Mouse (Mus musculus) intestine, embryonic 15.5 days (tissue): ENCODE results near the gene Hivep3. TPM values are rescaled to one million over a fixed set of nuclear protein-coding genes. Genes with fewer than 3 reads are reported as not detected.

Source experiments
- ATAC-seq: fragments of 200-750 bp; cut with Nextera tagmentation; 2 replicates; pipeline ENCODE4 v1.8.0; 2017; ENCODE audit warnings: moderate TSS enrichment, moderate library complexity
- H3K27ac ChIP-seq: fragments of 300-500 bp; sonication (generic); 2 replicates; pipeline ENCODE4 v1.5.1; 2015; ENCODE audit warnings: mild to moderate bottlenecking, inconsistent platforms
- H3K27me3 ChIP-seq: fragments of 300-500 bp; sonication (generic); replicated peaks from 2 replicates; pipeline ENCODE4 v1.6.1; 2015; ENCODE audit warnings: inconsistent platforms
- H3K36me3 ChIP-seq: fragments of 300-500 bp; sonication (generic); 2 replicates; pipeline ENCODE4 v1.6.1; 2015; ENCODE audit warnings: inconsistent platforms
- H3K4me1 ChIP-seq: fragments of 300-500 bp; sonication (generic); replicated peaks from 2 replicates; pipeline ENCODE4 v1.6.1; 2015; ENCODE audit warnings: inconsistent platforms
- H3K4me2 ChIP-seq: fragments of 300-500 bp; sonication (generic); replicated peaks from 2 replicates; pipeline ENCODE4 v1.6.1; 2015; ENCODE audit warnings: mild to moderate bottlenecking, inconsistent platforms
- H3K4me3 ChIP-seq: fragments of 300-500 bp; sonication (generic); replicated peaks from 2 replicates; pipeline ENCODE4 v1.5.1; 2015; ENCODE audit warnings: inconsistent platforms
- H3K9ac ChIP-seq: fragments of 300-500 bp; sonication (generic); 2 replicates; pipeline ENCODE4 v1.6.1; 2015; ENCODE audit warnings: inconsistent platforms
- H3K9me3 ChIP-seq: fragments of 300-500 bp; sonication (generic); 2 replicates; pipeline ENCODE4 v1.6.1; 2016; ENCODE audit warnings: inconsistent platforms
- WGBS: fragments of 180-500 bp; shearing (Covaris S2); methylation state at CpG from one replicate; pipeline ENCODE4 v1.1.7; 2015; 5-methylcytosine and 5-hydroxymethylcytosine counted together
- polyA plus RNA-seq: library from polyadenylated mRNA; unstranded; fragments of >200 nt; fragmentation: Nextera tagmentation; extraction: Ambion mirVana; gene quantifications from 2 replicates; pipeline ENCODE4 v1.2.1, GENCODE M21; 2015

Hivep3 gene
- polyA plus RNA-seq, 1 experiment from 2014 or later, result 5.0 TPM

GRCm38 (mm10) chr4:119882401-119882800, 148.8 kb downstream of the Hivep3 start:
- H3K4me1 ChIP-seq, result peaks cover 4% of the 10 kb centered on the region; the same call in 1 of the 2 replicates
- no peaks in the 10 kb centered on the region for H3K36me3 ChIP-seq
- no peak overlapping the region for H3K9ac ChIP-seq
- ATAC-seq, result no peak
- H3K4me3 ChIP-seq, result no peak overlapping the region
- no peaks in the 10 kb centered on the region for H3K27me3 ChIP-seq
- H3K9me3 ChIP-seq, result no peaks in the 10 kb centered on the region
- no peak overlapping the region for H3K27ac ChIP-seq
- 36% methylated on average over 4 of the region's 4 CpGs for WGBS
- H3K4me2 ChIP-seq, result no peak overlapping the region

DNA sequence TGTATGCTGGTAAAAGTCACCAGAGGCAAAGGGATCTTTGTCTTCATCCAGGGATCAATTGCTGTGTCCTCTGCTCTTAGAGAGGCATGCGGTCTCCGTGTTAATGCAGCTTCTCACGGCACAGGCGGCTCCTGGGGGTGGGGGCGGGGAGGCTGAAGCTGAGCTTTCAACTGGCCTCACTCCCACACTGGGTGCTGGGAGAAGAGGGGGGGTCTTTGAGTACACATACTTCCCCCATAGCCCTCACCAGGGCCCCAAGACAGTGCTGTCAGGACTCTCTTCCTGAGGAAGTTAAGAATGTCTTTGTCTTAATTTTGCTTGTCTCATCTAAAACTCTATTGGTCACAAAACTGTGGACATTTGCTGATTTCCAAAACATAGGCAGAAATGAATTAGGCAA, 149.2 kb downstream of the Hivep3 start:
- no peaks in the 10 kb centered on the region for H3K27me3 ChIP-seq
- no peaks in the 10 kb centered on the region for H3K9me3 ChIP-seq
- no peaks in the 10 kb centered on the region for H3K36me3 ChIP-seq
- no peak overlapping the region for H3K9ac ChIP-seq
- H3K4me3 ChIP-seq, result no peak overlapping the region
- H3K4me1 ChIP-seq, result peaks cover 4% of the 10 kb centered on the region; the same call in 1 of the 2 replicates
- 35% methylated on average over 5 of the region's 5 CpGs for WGBS
- ATAC-seq, result no peak
- H3K4me2 ChIP-seq, result no peak overlapping the region
- no peak overlapping the region for H3K27ac ChIP-seq

GRCm38 (mm10) chr4:119886621-119887020, 153.0 kb downstream of the Hivep3 start:
- Histone ChIP-seq H3K9ac (no peak overlapping the region), H3K9me3 (no peaks in the 10 kb centered on the region), H3K4me2 (no peak overlapping the region), H3K4me3 (no peak overlapping the region), H3K27ac (no peak overlapping the region), H3K4me1 (peaks cover 4% of the 10 kb centered on the region; the same call in 1 of the 2 replicates), H3K36me3 (no peaks in the 10 kb centered on the region), H3K27me3 (no peaks in the 10 kb centered on the region)
- 50% methylated on average over 3 of the region's 3 CpGs for WGBS
- ATAC-seq, result no peak

DNA sequence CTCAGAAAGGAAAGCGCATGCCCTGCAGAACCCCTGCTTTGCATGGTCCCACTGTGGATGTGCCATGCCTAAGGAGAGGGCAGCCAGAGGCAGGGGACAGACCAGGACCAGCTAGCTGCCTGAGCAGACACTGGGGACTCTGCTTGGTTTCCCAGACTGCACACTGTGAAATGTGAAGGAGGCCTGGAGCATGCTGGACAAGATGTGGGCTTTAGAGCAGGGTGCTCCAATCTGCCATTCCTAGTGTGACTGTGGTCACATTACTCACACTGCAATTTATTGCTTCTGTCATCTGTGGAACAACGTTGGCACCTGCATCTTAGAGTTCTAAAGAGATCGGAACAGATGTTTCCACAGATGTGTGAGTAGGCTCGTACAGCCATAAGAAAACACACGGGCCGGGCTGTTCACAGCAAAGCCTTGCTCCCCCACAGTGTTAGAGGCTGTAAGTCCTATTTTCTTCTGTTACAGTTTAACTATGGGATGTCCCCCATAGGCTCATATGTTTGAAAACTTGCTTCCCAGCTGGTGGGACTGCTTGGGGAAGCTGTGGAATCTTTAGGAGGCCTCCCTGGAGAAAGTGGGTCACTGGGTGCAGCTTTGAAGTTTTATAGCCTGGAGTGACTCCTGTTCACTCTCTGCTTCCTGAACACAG, 154.1 kb downstream of the Hivep3 start:
- no peak overlapping the region for H3K27ac ChIP-seq
- peaks cover 3% of the 10 kb centered on the region; the same call in 1 of the 2 replicates for H3K4me1 ChIP-seq
- H3K36me3 ChIP-seq, result no peaks in the 10 kb centered on the region
- H3K4me2 ChIP-seq, result no peak overlapping the region
- no peaks in the 10 kb centered on the region for H3K27me3 ChIP-seq
- no peak for ATAC-seq
- H3K9ac ChIP-seq, result no peak overlapping the region
- H3K4me3 ChIP-seq, result no peak overlapping the region
- WGBS, result 70% methylated on average over 6 of the region's 6 CpGs
- no peaks in the 10 kb centered on the region for H3K9me3 ChIP-seq

DNA sequence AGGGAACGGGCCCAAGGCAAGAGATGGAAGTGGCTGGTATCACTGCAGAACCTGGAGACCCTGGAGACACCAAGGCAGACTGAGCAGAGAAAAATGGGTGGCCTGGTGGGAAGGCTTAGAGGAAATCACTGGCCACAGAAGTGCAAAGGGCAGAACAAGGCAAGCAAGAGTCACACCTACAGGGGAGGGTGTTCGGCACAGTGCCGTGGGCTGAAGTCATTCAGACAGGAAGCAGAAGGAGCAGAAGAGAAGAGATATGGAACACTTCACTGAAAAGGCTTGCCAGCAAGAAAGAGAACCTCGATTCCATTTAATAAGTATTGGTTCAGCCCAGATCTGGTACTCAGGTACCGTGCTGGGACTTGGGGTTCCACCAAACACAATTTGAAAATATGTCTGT, 156.2 kb downstream of the Hivep3 start:
- Histone ChIP-seq H3K27me3 (no peaks in the 10 kb centered on the region), H3K4me3 (no peak overlapping the region), H3K4me2 (no peak overlapping the region), H3K9ac (no peak overlapping the region), H3K9me3 (no peaks in the 10 kb centered on the region), H3K36me3 (no peaks in the 10 kb centered on the region), H3K27ac (no peak overlapping the region), H3K4me1 (no peaks in the 10 kb centered on the region)
- ATAC-seq, result no peak
- 72% methylated on average over 5 of the region's 5 CpGs for WGBS

- ATAC-seq, result no peak
- Histone ChIP-seq H3K4me3 (no peak overlapping the region), H3K27ac (no peak overlapping the region), H3K9ac (no peak overlapping the region), H3K36me3 (no peaks in the 10 kb centered on the region), H3K4me2 (no peak overlapping the region), H3K27me3 (no peaks in the 10 kb centered on the region), H3K4me1 (no peaks in the 10 kb centered on the region), H3K9me3 (no peaks in the 10 kb centered on the region)
- WGBS, result 42% methylated on average over 5 of the region's 5 CpGs
Observed at GRCm38 (mm10) chr4:119893255-119893779, 159.7 kb downstream of the Hivep3 start.

GRCm38 (mm10) chr4:119894797-119895458, 161.3 kb downstream of the Hivep3 start:
- Histone ChIP-seq H3K9ac (no peak overlapping the region), H3K9me3 (no peaks in the 10 kb centered on the region), H3K4me2 (no peak overlapping the region), H3K27ac (no peak overlapping the region), H3K4me3 (no peak overlapping the region), H3K4me1 (no peaks in the 10 kb centered on the region), H3K27me3 (no peaks in the 10 kb centered on the region), H3K36me3 (no peaks in the 10 kb centered on the region)
- 60% methylated on average over 13 of the region's 13 CpGs for WGBS
- peak; percentile 28; the same call in 1 of the 2 replicates for ATAC-seq

DNA sequence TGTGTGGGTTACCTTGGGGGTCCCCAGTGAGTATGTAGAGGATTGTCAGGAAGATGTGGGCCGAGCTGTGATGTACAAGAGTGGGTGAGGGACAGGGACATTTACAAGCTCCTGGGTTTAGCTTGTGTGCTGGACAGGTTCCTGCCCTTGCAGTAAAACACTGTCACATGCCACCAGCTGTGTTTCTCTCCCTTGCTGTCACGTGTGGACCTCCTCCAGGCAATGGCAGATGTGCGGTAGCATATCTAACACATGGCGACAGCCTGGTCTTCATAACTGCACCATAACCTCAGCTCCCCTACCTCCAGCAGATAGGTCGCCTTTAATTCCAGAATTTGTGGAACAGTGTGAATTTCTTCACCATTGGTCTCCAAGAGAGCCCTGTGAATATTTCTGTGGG, 161.9 kb downstream of the Hivep3 start:
- Histone ChIP-seq H3K27ac (no peak overlapping the region), H3K4me1 (no peaks in the 10 kb centered on the region), H3K27me3 (no peaks in the 10 kb centered on the region), H3K4me3 (no peak overlapping the region), H3K9ac (no peak overlapping the region), H3K36me3 (no peaks in the 10 kb centered on the region), H3K9me3 (no peaks in the 10 kb centered on the region), H3K4me2 (no peak overlapping the region)
- ATAC-seq, result no peak
- 77% methylated on average over 5 of the region's 5 CpGs for WGBS

GRCm38 (mm10) chr4:119896572-119896971, 163.0 kb downstream of the Hivep3 start:
- H3K27ac ChIP-seq, result no peak overlapping the region
- H3K9me3 ChIP-seq, result no peaks in the 10 kb centered on the region
- no peaks in the 10 kb centered on the region for H3K36me3 ChIP-seq
- no peaks in the 10 kb centered on the region for H3K27me3 ChIP-seq
- no peak overlapping the region for H3K9ac ChIP-seq
- no peaks in the 10 kb centered on the region for H3K4me1 ChIP-seq
- 60% methylated on average over 3 of the region's 3 CpGs for WGBS
- no peak overlapping the region for H3K4me3 ChIP-seq
- no peak for ATAC-seq
- H3K4me2 ChIP-seq, result no peak overlapping the region

DNA sequence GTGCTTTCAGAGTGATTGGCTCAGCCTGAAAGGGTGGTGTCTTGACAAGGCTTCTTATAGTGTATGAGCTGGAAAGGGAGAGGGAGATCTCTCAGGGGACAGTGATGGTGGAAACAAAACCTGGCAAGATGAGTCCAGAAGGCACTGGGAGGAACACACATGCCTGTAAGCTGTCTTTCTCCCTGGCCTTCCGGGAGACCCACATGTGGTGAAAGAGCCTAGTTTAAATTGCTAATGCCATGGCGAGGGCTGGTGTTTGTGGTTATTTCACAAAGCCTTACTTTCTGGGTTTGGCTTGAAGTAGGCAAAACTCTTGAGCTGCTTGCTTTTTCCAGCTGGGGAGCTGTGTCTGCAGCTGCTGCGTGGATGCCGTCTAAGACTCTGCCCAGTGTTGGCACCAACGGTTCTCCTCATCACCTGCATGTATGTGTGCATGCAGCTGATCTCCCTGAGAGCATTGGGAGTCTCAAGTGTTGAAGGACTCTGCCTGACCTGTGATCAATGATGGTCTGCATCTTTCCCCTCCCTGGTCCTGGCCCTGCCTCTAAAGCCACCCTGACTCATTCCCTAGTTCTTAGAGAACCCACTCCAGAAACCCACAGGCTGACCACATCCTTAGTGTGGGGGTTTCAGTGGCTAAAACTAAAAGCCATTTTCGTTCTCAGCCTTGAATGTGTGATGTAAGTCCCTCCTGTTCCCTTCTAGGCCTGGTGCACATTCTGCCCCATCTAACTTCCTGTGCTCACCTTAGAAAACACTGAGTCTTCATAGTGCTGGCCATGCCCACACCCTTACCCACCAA, 163.7 kb downstream of the Hivep3 start:
- H3K36me3 ChIP-seq, result no peaks in the 10 kb centered on the region
- 71% methylated on average over 6 of the region's 6 CpGs for WGBS
- no peaks in the 10 kb centered on the region for H3K9me3 ChIP-seq
- no peak for ATAC-seq
- no peak overlapping the region for H3K9ac ChIP-seq
- H3K27ac ChIP-seq, result no peak overlapping the region
- no peak overlapping the region for H3K4me3 ChIP-seq
- no peak overlapping the region for H3K4me2 ChIP-seq
- no peaks in the 10 kb centered on the region for H3K4me1 ChIP-seq
- no peaks in the 10 kb centered on the region for H3K27me3 ChIP-seq

DNA sequence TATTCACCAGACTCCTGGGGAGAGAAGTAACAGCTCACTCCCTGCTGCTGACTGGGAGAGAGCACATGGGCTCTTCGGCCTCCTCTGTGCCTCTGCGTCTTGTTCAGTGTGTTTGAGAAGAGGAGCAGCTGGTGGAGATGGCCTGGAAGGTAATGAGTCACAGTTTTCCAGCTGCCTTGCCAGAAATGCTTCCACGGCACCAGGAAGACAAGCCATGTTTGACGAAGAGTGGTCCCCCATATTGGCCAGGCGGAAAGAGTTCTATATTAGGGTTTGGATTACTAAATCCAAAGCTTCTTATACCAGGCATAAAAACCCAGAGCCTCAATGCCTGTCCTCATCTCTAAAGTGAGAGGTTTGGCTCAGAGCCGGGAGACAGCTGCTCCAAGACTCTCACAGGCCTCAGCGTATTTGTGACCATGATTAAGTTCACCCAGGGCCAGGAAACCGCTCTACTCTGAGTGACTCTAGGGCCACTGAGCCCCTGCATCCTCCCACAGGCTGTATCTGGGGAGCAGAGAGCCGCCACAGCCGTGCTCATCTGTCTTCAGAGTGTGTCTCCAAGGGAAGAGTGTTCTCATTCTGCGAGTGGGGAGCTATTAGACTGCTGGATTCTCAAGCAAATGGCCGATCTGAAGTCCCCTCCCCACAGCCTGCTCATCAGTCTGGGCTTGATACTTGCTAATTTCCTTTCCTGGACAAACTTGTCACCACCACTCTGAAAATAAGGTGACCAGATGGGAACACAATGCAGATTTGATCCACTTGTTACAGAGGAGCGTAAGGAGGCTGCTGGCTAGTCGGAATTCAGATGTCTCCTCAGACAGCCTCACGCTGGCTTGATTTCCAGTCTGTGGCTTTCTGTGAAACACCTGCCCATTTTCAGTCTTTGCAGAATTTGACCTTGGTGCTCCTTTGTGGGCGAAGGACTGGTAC, 168.2 kb downstream of the Hivep3 start:
- Histone ChIP-seq H3K4me3 (no peak overlapping the region), H3K36me3 (no peaks in the 10 kb centered on the region), H3K4me1 (no peaks in the 10 kb centered on the region), H3K27ac (peak overlapping the region; percentile 36; the same call in 1 of the 2 replicates), H3K9me3 (no peaks in the 10 kb centered on the region), H3K4me2 (no peak overlapping the region), H3K27me3 (no peaks in the 10 kb centered on the region), H3K9ac (no peak overlapping the region)
- WGBS, result 55% methylated on average over 16 of the region's 16 CpGs
- ATAC-seq, result 0 out of 2 replicates have a peak, but pooled peaks have one; percentile 23
